ENCODE assay signal across 25 mouse cellular contexts in the genomic region with DNA sequence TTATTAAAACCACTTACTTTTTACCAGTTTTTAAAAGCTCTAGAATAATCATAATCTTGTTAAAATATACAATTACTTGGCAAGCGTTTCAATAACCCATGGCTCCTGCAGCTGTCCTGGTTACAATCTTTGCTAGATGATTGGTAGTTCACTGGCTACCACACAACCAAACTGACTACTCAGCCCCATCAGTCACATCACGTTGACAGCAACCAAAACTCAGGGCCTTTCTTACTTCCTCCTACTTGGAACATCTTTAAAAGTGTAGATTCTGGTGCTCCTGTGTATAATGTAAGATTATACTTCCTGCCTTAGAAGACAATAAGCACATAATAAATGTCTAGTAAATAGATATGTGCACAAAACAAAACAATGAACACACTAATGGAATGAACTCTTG.
"Had no signal": no experiment of that assay in that cellular context is flagged by ENCODE, and none has a peak within 500 bp of the region (broad histone marks: within the 10 kb centered on the region; RNA-seq: fewer than 3 reads in every experiment).

No protein-coding gene starts in this region.

- H3K4me3 ChIP-seq: gastrocnemius, adult 2 months; heart, embryonic 10.5 days; heart, embryonic 12.5 days; hindbrain, embryonic 10.5 days; hindbrain, embryonic 12.5 days; kidney, embryonic 15.5 days; limb, embryonic 13.5 days; limb, embryonic 15.5 days had no signal

- H3K27me3 ChIP-seq: heart, embryonic 12.5 days; hindbrain, embryonic 12.5 days; kidney, embryonic 15.5 days; limb, embryonic 13.5 days; limb, embryonic 15.5 days had no signal

- H3K9ac ChIP-seq: heart, embryonic 12.5 days; hindbrain, embryonic 12.5 days; hindbrain, embryonic 14.5 days; kidney, embryonic 15.5 days; limb, embryonic 13.5 days; limb, embryonic 15.5 days had no signal

- H3K4me2 ChIP-seq: heart, embryonic 12.5 days; hindbrain, embryonic 12.5 days; hindbrain, embryonic 14.5 days; kidney, embryonic 15.5 days; limb, embryonic 13.5 days; limb, embryonic 15.5 days had no signal

- H3K27ac ChIP-seq: heart, embryonic 10.5 days; hindbrain, embryonic 10.5 days; hindbrain, embryonic 12.5 days; hindbrain, embryonic 14.5 days; kidney, embryonic 15.5 days; kidney, postnatal 0 days; limb, embryonic 13.5 days; limb, embryonic 15.5 days had no signal

- H3K36me3 ChIP-seq: heart, embryonic 10.5 days; heart, embryonic 12.5 days; hindbrain, embryonic 12.5 days; kidney, embryonic 15.5 days; limb, embryonic 13.5 days; limb, embryonic 15.5 days had no signal

- H3K9me3 ChIP-seq: heart, embryonic 10.5 days; heart, embryonic 12.5 days; hindbrain, embryonic 10.5 days; hindbrain, embryonic 12.5 days; kidney, embryonic 15.5 days; limb, embryonic 13.5 days; limb, embryonic 15.5 days had no signal

- ATAC-seq: hindbrain, embryonic 16.5 days; intestine, embryonic 16.5 days had no signal

- DNase-seq: gastrocnemius, adult 2 months; gastrocnemius, postnatal 10 days; gastrocnemius, postnatal 25 days; heart, adult 18-20 months; heart, postnatal 10 days; heart, postnatal 4 days; kidney, adult 11 months; kidney, adult 2 months; kidney, adult 9 months; kidney, postnatal 14 days; kidney, postnatal 36 days; layer of hippocampus, adult 9-11 months; layer of hippocampus, postnatal 36 days; left cerebral cortex, postnatal 4 days had no signal
